Mouse (Mus musculus) lung, embryonic 16.5 days (tissue): ENCODE results near the gene Sema4b. TPM values are rescaled to one million over a fixed set of nuclear protein-coding genes. Genes with fewer than 3 reads are reported as not detected.

Source experiments
- ATAC-seq: fragments of 200-750 bp; cut with Nextera tagmentation; 2 replicates; pipeline ENCODE4 v1.8.0; 2017; ENCODE audit warnings: low read depth, mild to moderate bottlenecking, moderate library complexity
- H3K27ac ChIP-seq: fragments of 300-500 bp; sonication (generic); 2 replicates; pipeline ENCODE4 v1.5.1; 2014; ENCODE audit warnings: mild to moderate bottlenecking, control low read depth, low read length
- H3K27me3 ChIP-seq: fragments of 300-500 bp; sonication (generic); 2 replicates; pipeline ENCODE4 v1.6.1; 2014; ENCODE audit warnings: low read depth, low read length, mixed read lengths; ENCODE audit not compliant: control insufficient read depth, insufficient read depth
- H3K36me3 ChIP-seq: fragments of 300-500 bp; sonication (generic); 2 replicates; pipeline ENCODE4 v1.6.1; 2014; ENCODE audit warnings: low read length; ENCODE audit not compliant: control insufficient read depth, insufficient read depth
- H3K4me1 ChIP-seq: fragments of 300-500 bp; sonication (generic); replicated peaks from 2 replicates; pipeline ENCODE4 v1.6.1; 2014; ENCODE audit warnings: low read length, mixed read lengths; ENCODE audit not compliant: control insufficient read depth, insufficient read depth
- H3K4me2 ChIP-seq: fragments of 300-500 bp; sonication (generic); 2 replicates; pipeline ENCODE4 v1.6.1; 2014; ENCODE audit warnings: low read depth, low read length, control low read depth
- H3K4me3 ChIP-seq: fragments of 300-500 bp; sonication (generic); 2 replicates; pipeline ENCODE4 v1.5.1; 2014; ENCODE audit warnings: mild to moderate bottlenecking, low read length, control low read depth
- H3K9ac ChIP-seq: fragments of 300-500 bp; sonication (generic); 2 replicates; pipeline ENCODE4 v1.6.1; 2014; ENCODE audit warnings: low read length, control low read depth
- H3K9me3 ChIP-seq: fragments of 300-500 bp; sonication (generic); 2 replicates; pipeline ENCODE4 v1.6.1; 2016; ENCODE audit warnings: low read length; ENCODE audit not compliant: control insufficient read depth
- WGBS: fragments of 180-500 bp; shearing (Covaris S2); extraction: QIAGEN DNeasy Blood & Tissue Kit; methylation state at CpG from one replicate; pipeline ENCODE4 v1.1.7; 2014; 5-methylcytosine and 5-hydroxymethylcytosine counted together
- polyA plus RNA-seq: library from polyadenylated mRNA; unstranded; fragments of >200 nt; fragmentation: Nextera tagmentation; extraction: Ambion mirVana; gene quantifications from 2 replicates; pipeline ENCODE4 v1.2.1, GENCODE M21; 2015

The Sema4b gene
- polyA plus RNA-seq, 1 experiment from 2014 or later: 15.8 TPM

DNA sequence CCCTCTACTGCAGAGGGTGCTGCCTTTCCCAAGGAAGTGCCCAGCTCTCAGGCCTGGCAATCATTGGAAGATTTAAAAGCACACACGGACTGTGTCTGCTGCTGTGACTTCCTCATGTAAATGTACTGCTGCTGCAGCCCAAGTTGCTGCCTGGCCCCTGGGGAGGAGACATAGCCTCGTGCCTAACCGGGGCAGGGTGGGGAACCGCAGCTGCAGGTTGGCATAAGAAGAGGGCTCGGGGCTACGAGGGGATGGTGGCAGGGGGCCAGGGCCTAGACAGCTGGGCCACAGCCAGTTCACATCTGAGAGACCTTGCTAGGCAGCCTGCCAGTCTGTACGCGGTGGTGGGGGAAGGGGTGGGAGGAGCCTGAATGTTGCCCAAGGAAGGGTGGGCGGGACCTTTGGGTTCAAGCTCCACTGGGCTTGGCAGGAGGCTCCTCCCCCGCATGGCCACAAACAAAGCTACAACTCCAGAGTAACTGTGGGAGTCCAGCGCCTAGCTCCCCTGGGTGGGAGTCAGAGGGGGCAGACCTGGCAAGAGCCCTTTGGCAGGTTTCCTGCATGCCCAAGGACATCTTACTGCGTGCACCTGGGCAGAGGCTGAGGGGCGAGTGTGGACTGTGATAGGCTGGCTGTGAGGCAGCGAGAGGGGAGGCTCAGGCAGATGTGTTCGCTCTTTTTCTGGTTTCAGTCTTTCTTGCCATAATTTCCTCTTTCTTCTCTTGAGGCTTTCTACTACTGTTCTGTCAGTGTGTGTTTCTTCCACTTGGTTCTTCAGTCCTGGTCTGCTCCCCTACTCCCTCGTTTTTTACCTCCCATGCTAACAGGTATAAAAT lies 5.8 kb downstream of the Sema4b start:
- WGBS: 10% methylated on average over 16 of the region's 16 CpGs
- H3K27me3 ChIP-seq: no peaks in the 10 kb centered on the region
- H3K4me1 ChIP-seq: peaks cover 33% of the 10 kb centered on the region
- no peaks in the 10 kb centered on the region for H3K36me3 ChIP-seq
- H3K4me2 ChIP-seq: peak overlapping the region; percentile 64
- H3K9me3 ChIP-seq: no peaks in the 10 kb centered on the region
- peak; percentile 90 for ATAC-seq
- H3K4me3 ChIP-seq: peak overlapping the region; percentile 42
- H3K27ac ChIP-seq: peak overlapping the region; percentile 94
- peak overlapping the region; percentile 64 for H3K9ac ChIP-seq

DNA sequence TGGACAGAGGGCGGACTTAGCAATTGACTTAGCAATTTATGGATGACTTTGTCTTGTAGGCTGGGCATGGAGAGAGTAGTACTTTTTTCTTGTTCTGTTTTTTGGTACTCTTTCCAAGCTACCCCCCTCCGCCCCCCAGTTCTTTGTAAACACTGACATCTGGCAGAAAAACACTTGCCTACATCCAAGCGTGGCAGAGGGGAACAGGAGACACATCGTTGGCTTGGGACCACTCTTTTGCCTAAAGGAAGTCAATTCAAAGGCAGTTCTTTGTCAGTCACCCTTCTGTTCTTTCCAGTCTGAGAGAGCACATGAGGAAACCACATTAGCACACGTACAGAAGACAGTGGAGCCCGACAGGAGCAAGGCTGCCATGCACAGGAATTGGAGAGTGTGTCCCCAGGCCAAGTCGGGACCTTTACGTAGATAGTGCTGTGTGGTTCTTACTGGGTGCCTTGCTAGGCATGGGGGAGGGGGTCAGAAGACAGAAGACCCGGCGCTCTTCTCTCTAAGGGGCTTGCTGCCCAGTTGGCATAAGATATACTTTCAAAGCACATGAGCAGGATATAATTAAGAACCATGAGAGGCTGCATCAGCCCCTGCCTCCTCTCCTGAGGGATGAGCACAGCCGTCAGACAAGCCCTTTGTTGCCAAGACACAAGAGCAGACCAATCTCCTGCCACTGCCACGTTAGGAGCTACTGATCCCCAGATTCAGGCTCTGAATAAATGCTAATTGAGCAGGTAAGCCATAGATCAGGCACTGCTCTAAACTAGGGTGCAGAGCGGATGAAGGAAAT lies 7.5 kb downstream of the Sema4b start:
- Histone ChIP-seq H3K27me3 (no peaks in the 10 kb centered on the region), H3K9ac (no peak overlapping the region), H3K9me3 (no peaks in the 10 kb centered on the region), H3K36me3 (no peaks in the 10 kb centered on the region), H3K4me2 (no peak overlapping the region), H3K27ac (peak overlapping the region; percentile 59), H3K4me3 (no peak overlapping the region), H3K4me1 (peaks cover 36% of the 10 kb centered on the region)
- ATAC-seq: no peak
- WGBS: 66% methylated on average over 13 of the region's 13 CpGs

DNA sequence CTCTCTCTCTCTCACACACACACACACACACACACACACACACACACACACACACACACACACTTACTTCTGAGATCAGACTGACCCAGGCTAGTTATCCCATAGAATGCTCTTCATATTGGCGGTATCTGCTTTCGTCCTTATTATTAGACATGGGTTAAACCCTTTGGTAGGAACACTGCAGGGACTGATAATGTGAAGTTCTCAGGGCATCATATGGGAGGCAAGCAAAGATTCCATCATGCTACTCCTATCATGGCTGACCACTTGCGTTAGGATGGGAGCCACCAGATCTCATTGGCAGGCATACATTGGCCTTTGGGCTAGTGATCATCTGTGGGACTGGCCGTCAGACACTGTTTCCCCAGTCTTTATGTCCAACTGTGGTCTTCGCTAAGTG lies 8.5 kb downstream of the Sema4b start:
- Histone ChIP-seq H3K27ac (no peak overlapping the region), H3K4me1 (peaks cover 42% of the 10 kb centered on the region), H3K4me3 (no peak overlapping the region), H3K36me3 (no peaks in the 10 kb centered on the region), H3K27me3 (no peaks in the 10 kb centered on the region), H3K9ac (no peak overlapping the region), H3K9me3 (no peaks in the 10 kb centered on the region), H3K4me2 (no peak overlapping the region)
- WGBS: 88% methylated on average over 5 of the region's 5 CpGs
- no peak for ATAC-seq

DNA sequence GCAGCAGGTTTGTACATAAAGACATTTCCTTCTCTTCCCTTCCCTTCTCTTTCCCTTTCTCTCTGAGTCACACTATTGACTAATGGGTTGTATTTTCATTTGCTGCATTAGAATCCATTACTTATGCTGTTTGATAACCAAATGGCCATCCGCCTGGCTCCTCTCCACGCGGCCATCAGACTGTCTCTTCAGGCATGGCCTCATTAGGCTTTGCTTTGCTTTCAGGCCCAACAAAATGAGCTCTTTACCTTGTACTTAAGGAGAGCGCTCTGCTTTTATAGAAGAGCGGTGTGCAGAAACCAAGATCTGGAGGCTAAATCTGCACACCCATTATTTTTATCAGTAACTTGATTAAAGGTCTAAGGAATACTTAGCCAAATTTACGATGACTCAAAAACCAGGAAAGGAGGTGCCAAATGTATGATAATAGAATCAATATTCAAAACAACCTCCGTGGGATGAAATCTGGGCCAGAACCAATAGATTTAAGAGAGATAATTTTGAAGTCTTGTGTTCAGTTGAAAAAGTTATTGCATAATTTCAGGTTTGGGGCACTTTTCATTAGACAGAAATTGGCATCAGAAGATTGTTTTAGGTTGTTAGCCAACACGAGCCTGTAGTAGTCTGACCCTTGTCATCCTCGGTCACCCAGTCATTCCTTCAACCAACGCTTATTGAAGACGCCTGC lies 9.1 kb downstream of the Sema4b start:
- Histone ChIP-seq H3K36me3 (no peaks in the 10 kb centered on the region), H3K9ac (no peak overlapping the region), H3K9me3 (no peaks in the 10 kb centered on the region), H3K27me3 (no peaks in the 10 kb centered on the region), H3K4me3 (no peak overlapping the region), H3K27ac (no peak overlapping the region), H3K4me2 (no peak overlapping the region), H3K4me1 (peaks cover 46% of the 10 kb centered on the region)
- ATAC-seq: no peak
- WGBS: 77% methylated on average over 10 of the region's 11 CpGs

DNA sequence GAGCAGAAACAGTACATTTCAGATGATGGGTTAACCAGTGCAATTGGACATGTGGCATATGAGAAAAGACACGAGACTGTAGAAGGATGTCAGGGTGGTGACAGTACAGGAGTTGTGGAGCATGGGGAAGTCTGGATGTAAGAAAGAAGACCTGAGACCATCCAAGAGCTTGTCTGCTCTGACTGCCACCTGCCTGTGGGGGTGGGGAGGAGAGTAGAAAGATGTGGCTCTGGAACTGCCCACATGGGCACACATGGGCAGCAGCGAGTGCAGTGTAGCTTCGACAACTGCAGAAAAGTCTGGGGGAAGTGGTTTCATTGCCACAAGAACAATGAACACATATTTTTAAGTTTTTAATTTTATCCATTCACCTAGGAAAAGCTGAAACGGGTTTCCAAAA lies 10.7 kb downstream of the Sema4b start:
- H3K9ac ChIP-seq: peak overlapping the region; percentile 86

DNA sequence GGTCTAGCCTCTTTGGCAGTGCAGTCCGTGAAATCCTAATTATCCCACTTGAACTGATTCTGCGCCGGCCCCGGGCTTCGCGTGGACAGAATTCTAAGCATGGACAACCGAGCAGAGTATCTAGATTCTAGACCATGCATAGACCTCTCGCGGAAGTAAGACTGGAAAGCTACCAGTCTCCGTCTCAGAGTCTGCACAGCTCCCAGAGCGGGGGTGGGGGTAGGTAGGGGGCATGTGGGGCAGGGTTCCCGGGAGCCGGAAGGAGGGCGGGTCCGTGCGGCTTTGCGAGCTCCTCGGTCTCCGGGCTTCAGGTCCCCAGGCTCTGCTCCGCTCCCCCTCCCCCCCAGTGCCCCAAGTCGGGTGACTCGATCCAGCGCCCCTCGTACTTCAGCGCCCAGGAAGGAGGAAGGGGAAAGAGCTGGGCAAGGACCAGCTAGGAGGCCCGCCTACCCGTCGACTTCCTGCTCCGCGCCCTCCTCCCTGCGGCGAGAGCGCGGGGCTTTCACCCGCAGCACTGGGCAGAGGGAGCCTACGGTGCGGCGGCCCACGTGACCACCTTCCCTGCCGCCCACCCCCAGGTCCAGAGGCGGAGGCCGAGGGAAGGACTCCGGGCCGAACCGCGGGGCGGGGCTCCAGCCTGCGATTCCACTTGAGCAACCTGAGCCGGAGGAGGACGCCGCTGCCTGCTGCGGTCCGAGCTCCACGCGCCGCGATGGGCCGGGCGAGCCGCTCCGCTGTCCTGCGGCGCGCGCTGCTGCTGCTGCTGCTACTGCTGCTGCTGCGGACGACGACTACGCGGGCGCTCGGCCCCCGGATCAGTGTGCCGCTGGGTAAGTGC lies 11.5 kb downstream of the Sema4b start:
- under 1% methylated on average over 65 of the region's 74 CpGs for WGBS
- H3K36me3 ChIP-seq: no peaks in the 10 kb centered on the region
- H3K4me3 ChIP-seq: peak overlapping the region; percentile 85
- peak overlapping the region; percentile 86 for H3K27ac ChIP-seq
- H3K4me1 ChIP-seq: peaks cover 24% of the 10 kb centered on the region
- H3K27me3 ChIP-seq: no peaks in the 10 kb centered on the region
- H3K9ac ChIP-seq: peak overlapping the region; percentile 86
- ATAC-seq: peak; percentile 94
- H3K4me2 ChIP-seq: peak overlapping the region; percentile 75
- H3K9me3 ChIP-seq: no peaks in the 10 kb centered on the region

More for the DNA sequence above, 10.7 kb downstream of the Sema4b start:
- ATAC-seq: no peak
- H3K4me1 ChIP-seq: peaks cover 31% of the 10 kb centered on the region
- H3K27me3 ChIP-seq: no peaks in the 10 kb centered on the region
- peak overlapping the region; percentile 85 for H3K4me3 ChIP-seq
- WGBS: 30% methylated on average over 4 of the region's 4 CpGs
- peak overlapping the region; percentile 86 for H3K27ac ChIP-seq
- no peaks in the 10 kb centered on the region for H3K9me3 ChIP-seq
- peak overlapping the region; percentile 75 for H3K4me2 ChIP-seq
- H3K36me3 ChIP-seq: no peaks in the 10 kb centered on the region

DNA sequence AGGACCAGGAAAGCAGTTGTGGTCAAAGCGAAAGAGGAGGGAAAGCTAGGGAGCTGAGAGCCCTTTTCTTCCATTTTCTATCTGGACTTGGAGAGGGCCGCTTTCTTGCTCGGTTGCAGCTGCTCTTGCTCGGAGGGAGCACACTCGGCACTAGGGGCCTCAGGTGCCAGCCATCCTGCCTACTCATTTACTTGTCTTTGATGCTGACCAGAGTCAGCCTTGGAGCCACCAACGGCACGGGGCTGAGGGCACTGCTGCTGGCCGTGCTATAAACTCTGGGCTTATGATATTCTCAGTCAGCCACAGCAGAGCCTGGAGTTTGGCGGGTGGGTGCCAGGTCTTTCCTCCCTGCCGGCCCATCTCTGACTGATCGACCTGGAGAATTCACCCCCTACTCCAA lies 12.2 kb downstream of the Sema4b start:
- Histone ChIP-seq H3K4me1 (peaks cover 24% of the 10 kb centered on the region), H3K9me3 (no peaks in the 10 kb centered on the region), H3K4me2 (peak overlapping the region; percentile 75), H3K9ac (peak overlapping the region; percentile 86), H3K27ac (peak overlapping the region; percentile 86), H3K4me3 (peak overlapping the region; percentile 85), H3K36me3 (no peaks in the 10 kb centered on the region), H3K27me3 (no peaks in the 10 kb centered on the region)
- WGBS: under 1% methylated on average over 11 of the region's 11 CpGs
- ATAC-seq: peak; percentile 3; the same call in 1 of the 2 replicates

DNA sequence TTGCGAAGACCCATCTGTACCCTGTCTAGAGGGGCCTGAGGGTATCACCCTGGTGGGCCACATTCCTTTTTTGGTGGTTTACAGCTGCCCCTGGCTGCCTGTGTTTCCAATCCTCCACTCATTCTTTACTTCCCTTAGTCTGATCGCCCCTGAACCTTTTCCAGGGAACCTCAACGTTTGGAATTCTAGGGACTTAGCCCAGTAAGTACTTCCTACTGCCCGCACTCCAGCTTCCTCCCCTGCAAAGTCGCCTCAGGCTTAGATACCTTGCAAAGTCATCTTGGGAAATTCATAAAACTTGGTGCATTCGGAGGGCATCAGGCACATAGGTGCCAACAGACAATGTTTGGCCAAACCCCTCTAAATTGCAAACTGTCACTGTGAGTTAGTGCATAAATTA lies 12.6 kb downstream of the Sema4b start:
- H3K4me3 ChIP-seq: peak overlapping the region; percentile 85
- ATAC-seq: 0 out of 2 replicates have a peak, but pooled peaks have one; percentile 1
- H3K4me2 ChIP-seq: peak overlapping the region; percentile 75
- 26% methylated on average over 6 of the region's 6 CpGs for WGBS
- no peaks in the 10 kb centered on the region for H3K27me3 ChIP-seq
- no peaks in the 10 kb centered on the region for H3K9me3 ChIP-seq
- H3K27ac ChIP-seq: peak overlapping the region; percentile 86
- H3K9ac ChIP-seq: peak overlapping the region; percentile 86
- H3K4me1 ChIP-seq: peaks cover 24% of the 10 kb centered on the region
- no peaks in the 10 kb centered on the region for H3K36me3 ChIP-seq
